Mouse (Mus musculus) kidney, postnatal 25 days (tissue): ENCODE data around the gene Ap2b1.

Experiments used
- DNase-seq, 2 experiments: peaks; one replicate each; pipeline ENCODE4 v3.0.0; 2021; ENCODE audit warnings: mixed read lengths in 2 of 2

Ap2b1 gene

GRCm38 (mm10) chr11:83447612-83448011 lies 148.8 kb downstream of the Ap2b1 start:
- DNase-seq = no peak

DNA sequence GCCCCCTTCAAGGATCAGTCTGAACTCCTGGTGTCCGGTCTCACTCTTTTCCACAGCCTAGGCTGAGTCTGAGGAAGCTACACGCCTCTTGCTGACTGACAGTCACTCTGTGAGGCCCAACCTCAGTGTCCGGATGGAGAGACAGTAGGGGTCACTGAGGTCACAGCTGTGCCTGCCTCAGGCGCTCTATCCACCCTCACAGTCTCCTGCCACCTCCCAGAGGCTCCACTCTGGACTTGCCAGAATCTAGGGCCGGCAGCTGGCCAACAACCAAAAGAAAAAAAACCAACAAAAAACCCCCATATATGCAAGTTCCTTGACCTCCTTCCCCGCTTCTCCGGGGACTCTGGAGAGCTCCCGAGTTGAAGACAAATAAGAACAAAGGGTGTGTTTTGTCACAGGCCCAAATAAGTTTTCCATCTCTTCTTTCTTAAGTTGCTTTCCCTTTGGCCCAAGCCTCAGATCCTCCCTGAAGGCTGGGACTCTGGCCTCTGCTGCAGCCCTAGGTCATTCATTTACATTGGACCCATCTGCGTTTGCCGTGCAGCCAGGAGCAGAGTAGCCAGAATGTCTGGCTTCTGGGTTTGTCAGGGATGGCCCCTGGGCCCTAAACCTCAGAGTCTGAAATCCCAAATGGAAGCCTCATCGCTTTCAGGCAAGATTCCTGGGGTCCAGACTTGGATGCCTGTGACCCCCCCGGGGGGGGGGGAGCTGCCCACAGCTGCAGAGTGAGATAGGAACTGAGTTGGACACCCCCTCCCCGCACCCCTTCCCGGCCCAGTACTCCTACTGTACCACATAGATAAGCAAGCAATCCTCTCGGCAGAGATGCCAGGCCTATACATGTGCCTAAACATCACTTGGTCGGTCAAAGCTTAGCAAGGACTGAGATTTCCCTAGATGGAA lies 149.4 kb downstream of the Ap2b1 start:
- peak; percentile 61 to 75 for DNase-seq

GRCm38 (mm10) chr11:83448927-83449236 lies 150.1 kb downstream of the Ap2b1 start:
- peak; percentile 68 to 71 for DNase-seq

GRCm38 (mm10) chr11:83449298-83449697 lies 150.5 kb downstream of the Ap2b1 start:
- peak in 1 of 2 experiments; percentile 32 for DNase-seq

GRCm38 (mm10) chr11:83450550-83450949 lies 151.7 kb downstream of the Ap2b1 start:
- DNase-seq = no peak

GRCm38 (mm10) chr11:83451281-83451680 lies 152.5 kb downstream of the Ap2b1 start:
- peak in 1 of 2 experiments; percentile 24 for DNase-seq

- DNase-seq = peak; percentile 51 to 75
Observed at GRCm38 (mm10) chr11:83454548-83454947, 155.7 kb downstream of the Ap2b1 start.
